Mouse (Mus musculus): ENCODE data around the gene Spata21. TPM values are rescaled to one million over a fixed set of nuclear protein-coding genes. Genes with fewer than 3 reads are reported as not detected.

Spata21 gene
- polyA plus RNA-seq, 1 experiment from 2014 or later = 0.20 TPM

- H3K9ac ChIP-seq (ENCODE audit: low read length) = no peak overlapping the region
- H3K4me1 ChIP-seq (replicated peaks; ENCODE audit: control insufficient read depth, insufficient read depth, low read length) = no peaks in the 10 kb centered on the region
- H3K27me3 ChIP-seq (replicated peaks; ENCODE audit: control insufficient read depth, insufficient read depth, low read length) = no peaks in the 10 kb centered on the region
- no peaks in the 10 kb centered on the region for H3K9me3 ChIP-seq (ENCODE audit: control insufficient read depth, low read length)
- H3K4me3 ChIP-seq (ENCODE audit: low read depth, low read length) = no peak overlapping the region
- WGBS = 75% methylated on average over 9 of the region's 9 CpGs
- no peak overlapping the region for H3K4me2 ChIP-seq (ENCODE audit: low read length)
- peaks cover 69% of the 10 kb centered on the region for H3K36me3 ChIP-seq (ENCODE audit: control insufficient read depth, insufficient read depth, low read length)
- H3K27ac ChIP-seq (ENCODE audit: low read depth) = no peak overlapping the region
- no peak for DNase-seq (ENCODE audit: low spot score)
- no peak for ATAC-seq (replicated peaks; ENCODE audit: low FRiP score, low TSS enrichment, low read depth)
Observed at GRCm38 (mm10) chr4:141067516-141068046, 20.6 kb upstream of the Spata21 start.

GRCm38 (mm10) chr4:141068655-141069054 lies 19.5 kb upstream of the Spata21 start:
- H3K4me3 ChIP-seq (ENCODE audit: low read depth, low read length) = no peak overlapping the region
- H3K4me1 ChIP-seq (replicated peaks; ENCODE audit: control insufficient read depth, insufficient read depth, low read length) = no peaks in the 10 kb centered on the region
- DNase-seq (ENCODE audit: low spot score) (no peak), ATAC-seq (replicated peaks; ENCODE audit: low FRiP score, low TSS enrichment, low read depth) (no peak)
- no peaks in the 10 kb centered on the region for H3K9me3 ChIP-seq (ENCODE audit: control insufficient read depth, low read length)
- no peak overlapping the region for H3K4me2 ChIP-seq (ENCODE audit: low read length)
- H3K27ac ChIP-seq (ENCODE audit: low read depth) = no peak overlapping the region
- H3K9ac ChIP-seq (ENCODE audit: low read length) = no peak overlapping the region
- peaks cover 80% of the 10 kb centered on the region for H3K36me3 ChIP-seq (ENCODE audit: control insufficient read depth, insufficient read depth, low read length)
- WGBS = 84% methylated on average over 8 of the region's 8 CpGs
- H3K27me3 ChIP-seq (replicated peaks; ENCODE audit: control insufficient read depth, insufficient read depth, low read length) = no peaks in the 10 kb centered on the region

DNA sequence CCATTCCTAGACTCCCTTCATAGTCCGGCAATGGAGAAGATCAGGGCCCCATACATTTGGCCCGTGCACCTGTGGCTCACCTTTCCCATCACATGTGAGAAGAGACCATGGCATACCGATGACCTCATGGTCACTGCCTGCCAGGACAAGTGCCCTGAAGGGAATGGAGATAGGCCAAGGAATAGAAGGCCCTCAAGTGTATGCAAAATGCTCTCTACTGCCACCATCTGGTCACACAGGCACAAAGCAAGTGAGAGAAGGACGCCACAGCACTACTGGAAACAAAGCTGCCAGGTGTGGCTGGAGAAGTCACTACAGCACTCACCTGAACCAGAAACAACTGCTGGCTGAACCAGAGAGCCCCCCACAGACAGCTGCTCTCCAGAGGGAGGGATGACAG lies 18.4 kb upstream of the Spata21 start:
- Histone ChIP-seq H3K9me3 (ENCODE audit: control insufficient read depth, low read length) (no peaks in the 10 kb centered on the region), H3K9ac (ENCODE audit: low read length) (no peak overlapping the region), H3K4me2 (ENCODE audit: low read length) (no peak overlapping the region), H3K27me3 (replicated peaks; ENCODE audit: control insufficient read depth, insufficient read depth, low read length) (no peaks in the 10 kb centered on the region), H3K27ac (ENCODE audit: low read depth) (no peak overlapping the region), H3K4me3 (ENCODE audit: low read depth, low read length) (no peak overlapping the region), H3K4me1 (replicated peaks; ENCODE audit: control insufficient read depth, insufficient read depth, low read length) (no peaks in the 10 kb centered on the region), H3K36me3 (ENCODE audit: control insufficient read depth, insufficient read depth, low read length) (peaks cover 89% of the 10 kb centered on the region)
- 60% methylated on average over 4 of the region's 4 CpGs for WGBS
- peak; percentile 70 for DNase-seq (ENCODE audit: low spot score)
- ATAC-seq (replicated peaks; ENCODE audit: low FRiP score, low TSS enrichment, low read depth) = no peak

DNA sequence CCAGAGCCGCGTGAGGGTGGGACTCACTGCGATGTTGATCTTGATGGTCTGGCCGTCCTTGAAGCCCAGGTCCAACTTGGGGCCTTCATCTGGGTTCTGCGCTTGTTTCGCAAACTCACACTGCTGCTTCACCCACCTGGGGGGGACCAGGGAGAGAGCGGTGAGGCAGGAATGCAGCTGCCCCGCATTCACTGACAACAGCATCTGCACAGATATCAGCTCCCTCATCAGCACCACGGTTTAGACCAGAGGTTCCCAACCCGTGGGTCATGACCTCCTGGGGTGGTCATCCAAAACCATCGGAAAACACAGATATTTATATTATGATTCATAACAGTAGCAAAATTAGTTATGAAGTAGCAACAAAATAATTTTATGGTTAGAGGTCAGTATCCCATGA lies 15.6 kb upstream of the Spata21 start:
- peaks cover 9% of the 10 kb centered on the region for H3K4me1 ChIP-seq (replicated peaks; ENCODE audit: control insufficient read depth, insufficient read depth, low read length)
- H3K9ac ChIP-seq (ENCODE audit: low read length) = no peak overlapping the region
- ATAC-seq (replicated peaks; ENCODE audit: low FRiP score, low TSS enrichment, low read depth) (no peak), DNase-seq (ENCODE audit: low spot score) (no peak)
- no peak overlapping the region for H3K27ac ChIP-seq (ENCODE audit: low read depth)
- peaks cover 67% of the 10 kb centered on the region for H3K36me3 ChIP-seq (ENCODE audit: control insufficient read depth, insufficient read depth, low read length)
- H3K4me2 ChIP-seq (ENCODE audit: low read length) = no peak overlapping the region
- no peaks in the 10 kb centered on the region for H3K27me3 ChIP-seq (replicated peaks; ENCODE audit: control insufficient read depth, insufficient read depth, low read length)
- H3K9me3 ChIP-seq (ENCODE audit: control insufficient read depth, low read length) = no peaks in the 10 kb centered on the region
- no peak overlapping the region for H3K4me3 ChIP-seq (ENCODE audit: low read depth, low read length)
- 88% methylated on average over 11 of the region's 11 CpGs for WGBS

- H3K9me3 ChIP-seq (ENCODE audit: control insufficient read depth, low read length) = no peaks in the 10 kb centered on the region
- DNase-seq (ENCODE audit: low spot score) (no peak), ATAC-seq (replicated peaks; ENCODE audit: low FRiP score, low TSS enrichment, low read depth) (no peak)
- H3K9ac ChIP-seq (ENCODE audit: low read length) = no peak overlapping the region
- WGBS = 82% methylated on average over 9 of the region's 9 CpGs
- peaks cover 56% of the 10 kb centered on the region for H3K36me3 ChIP-seq (ENCODE audit: control insufficient read depth, insufficient read depth, low read length)
- H3K4me3 ChIP-seq (ENCODE audit: low read depth, low read length) = no peak overlapping the region
- H3K27ac ChIP-seq (ENCODE audit: low read depth) = no peak overlapping the region
- H3K4me1 ChIP-seq (replicated peaks; ENCODE audit: control insufficient read depth, insufficient read depth, low read length) = peaks cover 10% of the 10 kb centered on the region
- no peak overlapping the region for H3K4me2 ChIP-seq (ENCODE audit: low read length)
- H3K27me3 ChIP-seq (replicated peaks; ENCODE audit: control insufficient read depth, insufficient read depth, low read length) = no peaks in the 10 kb centered on the region
Observed at GRCm38 (mm10) chr4:141073661-141074060, 14.5 kb upstream of the Spata21 start.

DNA sequence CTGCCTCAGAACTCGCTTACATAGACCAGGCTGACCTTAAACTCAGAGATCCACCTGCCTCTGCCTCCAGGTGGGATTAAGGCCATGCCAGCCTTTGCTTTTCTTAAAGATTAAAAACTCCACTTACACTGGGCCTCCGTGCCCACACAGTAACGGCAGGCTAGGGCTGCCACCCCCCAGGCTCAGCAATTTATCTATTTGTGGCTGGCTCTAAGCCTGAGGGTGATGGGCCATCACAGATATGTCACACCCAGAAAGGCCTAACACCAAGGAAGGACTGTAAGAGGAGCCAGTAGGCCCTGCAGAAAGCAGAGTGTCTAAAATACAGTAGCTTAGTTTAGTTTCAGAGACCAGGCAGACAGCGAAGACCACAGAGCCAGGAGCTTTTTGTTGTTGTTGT lies 14.0 kb upstream of the Spata21 start:
- H3K27ac ChIP-seq (ENCODE audit: low read depth) = no peak overlapping the region
- H3K4me2 ChIP-seq (ENCODE audit: low read length) = no peak overlapping the region
- WGBS = 93% methylated on average over 4 of the region's 4 CpGs
- H3K36me3 ChIP-seq (ENCODE audit: control insufficient read depth, insufficient read depth, low read length) = peaks cover 51% of the 10 kb centered on the region
- ATAC-seq (replicated peaks; ENCODE audit: low FRiP score, low TSS enrichment, low read depth) (no peak), DNase-seq (ENCODE audit: low spot score) (no peak)
- no peak overlapping the region for H3K9ac ChIP-seq (ENCODE audit: low read length)
- H3K27me3 ChIP-seq (replicated peaks; ENCODE audit: control insufficient read depth, insufficient read depth, low read length) = no peaks in the 10 kb centered on the region
- peaks cover 10% of the 10 kb centered on the region for H3K4me1 ChIP-seq (replicated peaks; ENCODE audit: control insufficient read depth, insufficient read depth, low read length)
- H3K4me3 ChIP-seq (ENCODE audit: low read depth, low read length) = no peak overlapping the region
- no peaks in the 10 kb centered on the region for H3K9me3 ChIP-seq (ENCODE audit: control insufficient read depth, low read length)

- ATAC-seq (replicated peaks; ENCODE audit: low FRiP score, low TSS enrichment, low read depth) (no peak), DNase-seq (ENCODE audit: low spot score) (no peak)
- Histone ChIP-seq H3K27ac (ENCODE audit: low read depth) (no peak overlapping the region), H3K4me1 (replicated peaks; ENCODE audit: control insufficient read depth, insufficient read depth, low read length) (peaks cover 10% of the 10 kb centered on the region), H3K9ac (ENCODE audit: low read length) (peak overlapping the region; percentile 79), H3K9me3 (ENCODE audit: control insufficient read depth, low read length) (no peaks in the 10 kb centered on the region), H3K36me3 (ENCODE audit: control insufficient read depth, insufficient read depth, low read length) (peaks cover 26% of the 10 kb centered on the region), H3K27me3 (replicated peaks; ENCODE audit: control insufficient read depth, insufficient read depth, low read length) (no peaks in the 10 kb centered on the region), H3K4me3 (ENCODE audit: low read depth, low read length) (peak overlapping the region; percentile 98), H3K4me2 (ENCODE audit: low read length) (peak overlapping the region; percentile 80)
- WGBS = 80% methylated on average over 17 of the region's 17 CpGs
Observed at GRCm38 (mm10) chr4:141076761-141077506, 11.2 kb upstream of the Spata21 start.

DNA sequence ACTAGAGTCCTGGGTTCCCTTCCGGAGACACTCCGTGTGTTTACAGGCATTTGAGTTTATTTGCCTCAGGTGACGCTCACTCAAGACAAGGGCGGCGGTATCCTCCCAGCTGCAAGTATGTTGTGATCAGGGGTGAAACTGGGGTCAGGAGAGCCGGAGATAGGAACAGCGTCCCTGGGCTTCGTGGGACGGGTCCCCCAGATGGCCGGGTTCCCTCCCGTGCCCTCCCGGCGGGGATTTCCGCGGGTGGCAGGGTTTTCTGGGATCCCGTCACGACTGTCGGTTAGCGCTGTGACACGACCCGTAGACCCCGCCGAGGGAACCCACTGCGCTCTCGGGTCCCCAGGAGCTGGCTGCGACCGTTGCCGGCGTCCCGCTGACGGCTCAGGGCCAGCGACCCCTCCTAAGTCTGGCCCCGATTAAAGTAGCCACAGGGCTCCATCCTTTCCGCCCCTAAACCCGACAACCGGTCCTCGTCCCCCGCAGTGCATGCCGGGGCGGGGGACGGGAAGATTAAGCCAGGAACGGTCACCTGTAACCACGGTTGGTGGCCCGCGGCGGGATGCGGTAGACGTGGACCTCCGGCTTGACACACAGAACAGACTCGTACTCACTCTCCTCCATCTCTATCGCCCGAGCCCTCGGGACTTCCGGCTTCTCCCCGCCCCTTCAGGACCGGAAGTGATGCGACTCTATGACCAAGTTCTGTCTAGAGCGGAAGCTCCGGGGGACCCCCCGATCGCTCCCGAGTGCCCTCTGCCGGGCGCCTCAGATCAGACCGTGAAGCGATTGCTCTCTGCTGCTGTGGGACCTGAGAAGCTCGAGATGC lies 10.2 kb upstream of the Spata21 start, which contains the start of gene Necap2:
Gene Necap2 (minus strand): TSS at position 677 of the 829 bp plus-strand sequence.
- H3K27me3 ChIP-seq (replicated peaks; ENCODE audit: control insufficient read depth, insufficient read depth, low read length) = no peaks in the 10 kb centered on the region
- H3K27ac ChIP-seq (ENCODE audit: low read depth) = peak within 1 kb of the TSS; percentile 60; the same call in 1 of the 2 replicates
- under 1% methylated on average over 67 of the region's 67 CpGs for WGBS
- H3K4me3 ChIP-seq (ENCODE audit: low read depth, low read length) = peak within 1 kb of the TSS; percentile 98
- H3K4me2 ChIP-seq (ENCODE audit: low read length) = peak within 1 kb of the TSS; percentile 80
- H3K36me3 ChIP-seq (ENCODE audit: control insufficient read depth, insufficient read depth, low read length) = peaks cover 17% of the 10 kb centered on the region
- H3K9ac ChIP-seq (ENCODE audit: low read length) = peak within 1 kb of the TSS; percentile 79
- peaks cover 10% of the 10 kb centered on the region for H3K4me1 ChIP-seq (replicated peaks; ENCODE audit: control insufficient read depth, insufficient read depth, low read length)
- H3K9me3 ChIP-seq (ENCODE audit: control insufficient read depth, low read length) = no peaks in the 10 kb centered on the region
- ATAC-seq (replicated peaks; ENCODE audit: low FRiP score, low TSS enrichment, low read depth) (peak; percentile 90), DNase-seq (ENCODE audit: low spot score) (peak; percentile 93)

Data from intestine, embryonic 14.5 days (tissue).